Mouse (Mus musculus): ENCODE results near the gene AC124502.3. TPM values are rescaled to one million over a fixed set of nuclear protein-coding genes. Genes with fewer than 3 reads are reported as not detected.

Gene AC124502.3
- polyA plus RNA-seq, 1 experiment from 2014 or later = 2.2 TPM

DNA sequence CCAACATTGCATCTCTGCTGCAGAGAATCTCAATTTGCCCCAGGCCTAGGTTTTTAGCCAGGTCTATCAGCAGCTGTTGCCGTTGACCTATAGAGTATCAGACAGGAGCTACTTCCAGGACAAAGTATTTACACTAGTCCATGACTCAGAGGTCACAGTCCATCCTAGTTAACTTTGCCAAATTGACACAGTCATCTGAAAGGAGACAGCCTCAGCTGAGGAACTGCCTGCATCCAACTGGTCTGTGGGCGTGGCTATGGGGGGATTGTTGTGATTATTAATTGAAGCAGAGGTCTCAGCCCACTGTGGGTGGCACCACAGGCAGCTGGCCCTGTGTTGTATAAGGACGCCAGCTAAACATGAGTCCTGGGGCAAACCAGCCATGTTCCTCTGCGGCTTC, 33.8 kb upstream of the AC124502.3 start:
- no peak for ATAC-seq (ENCODE audit: insufficient read depth, low FRiP score, low read depth)
- Histone ChIP-seq H3K9me3 (no peaks in the 10 kb centered on the region), H3K27me3 (replicated peaks) (0 out of 2 replicates have a peak, but pooled peaks cover 6% of the 10 kb centered on the region), H3K27ac (no peak overlapping the region), H3K9ac (no peak overlapping the region), H3K4me3 (replicated peaks) (no peak overlapping the region), H3K4me1 (peaks cover 6% of the 10 kb centered on the region), H3K4me2 (no peak overlapping the region), H3K36me3 (no peaks in the 10 kb centered on the region)
- whole genome bisulfite sequencing = 56% methylated on average over 4 of the region's 4 CpGs

DNA sequence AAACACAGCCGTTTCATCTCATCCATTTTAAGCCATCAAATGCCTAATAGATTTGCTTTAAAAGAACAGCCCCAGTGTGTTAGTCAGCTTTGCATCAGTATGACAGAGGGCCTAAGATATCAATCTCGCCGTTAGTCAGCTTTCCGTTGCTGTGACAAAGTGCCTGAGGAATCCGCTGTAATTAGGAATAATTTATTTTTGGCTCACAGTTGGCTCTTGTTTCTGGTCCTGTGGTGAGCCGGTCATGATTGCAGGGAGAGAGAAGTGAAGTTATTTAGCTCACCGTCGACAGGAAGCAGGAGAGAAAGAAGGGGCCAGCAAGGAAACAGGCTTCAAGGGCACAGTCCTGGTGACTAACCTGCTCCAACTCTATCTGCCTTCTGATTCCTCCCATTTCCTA, 25.6 kb upstream of the AC124502.3 start:
- no peak overlapping the region for H3K4me3 ChIP-seq (replicated peaks)
- no peaks in the 10 kb centered on the region for H3K9me3 ChIP-seq
- H3K9ac ChIP-seq = no peak overlapping the region
- H3K4me1 ChIP-seq = no peaks in the 10 kb centered on the region
- H3K4me2 ChIP-seq = no peak overlapping the region
- H3K27me3 ChIP-seq (replicated peaks) = no peaks in the 10 kb centered on the region
- no peak overlapping the region for H3K27ac ChIP-seq
- no peak for ATAC-seq (ENCODE audit: insufficient read depth, low FRiP score, low read depth)
- WGBS = 54% methylated on average over 8 of the region's 8 CpGs
- H3K36me3 ChIP-seq = no peaks in the 10 kb centered on the region

DNA sequence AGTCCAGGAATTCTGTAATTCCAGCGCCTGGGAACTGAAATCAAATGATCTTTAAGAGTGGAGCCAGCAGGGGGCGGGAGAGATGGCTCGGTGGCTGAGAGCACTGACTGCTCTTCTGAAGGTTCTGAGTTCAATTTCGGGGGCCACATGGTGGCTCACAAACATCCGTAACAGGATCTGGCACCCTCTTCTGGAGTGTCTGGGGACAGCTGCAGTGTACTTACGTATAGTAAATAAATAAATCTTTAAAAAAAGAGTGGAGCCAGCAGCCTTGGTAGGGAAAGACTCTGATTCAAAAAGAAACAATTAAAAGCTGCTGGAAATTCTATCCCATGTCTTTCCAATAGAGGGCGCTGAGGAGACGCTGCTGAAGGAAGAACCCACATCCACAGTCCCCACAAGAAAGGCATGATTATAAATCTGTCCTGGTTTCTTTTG, 23.7 kb upstream of the AC124502.3 start:
- WGBS = 18% methylated on average over 8 of the region's 8 CpGs
- Histone ChIP-seq H3K4me2 (no peak overlapping the region), H3K27ac (no peak overlapping the region)

DNA sequence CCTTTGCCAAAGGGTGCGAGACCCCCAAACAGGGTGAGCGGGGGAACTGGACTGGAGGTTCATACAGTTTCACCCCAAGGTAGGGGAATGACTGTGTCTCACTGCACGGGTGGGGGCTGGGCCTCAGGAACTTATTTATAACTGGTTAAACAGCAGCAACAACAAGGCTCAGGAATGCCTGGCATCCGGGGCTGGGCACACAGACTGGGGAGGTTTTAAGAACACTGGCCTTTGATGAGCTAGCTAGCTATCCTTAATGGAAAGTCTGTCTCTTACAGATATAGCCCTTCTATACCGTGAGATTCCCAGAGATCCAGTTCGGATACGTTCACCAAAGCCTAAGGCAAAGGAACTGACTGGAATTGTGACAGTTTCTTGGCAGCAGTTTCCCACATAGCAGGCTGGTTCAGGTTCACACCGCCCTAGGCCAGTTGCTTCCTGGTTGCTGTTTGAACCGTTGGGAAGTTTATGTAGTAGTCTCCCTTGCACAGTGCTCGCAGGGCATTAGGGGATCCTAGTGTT, 22.4 kb upstream of the AC124502.3 start:
- 31% methylated on average over 10 of the region's 10 CpGs for WGBS
- no peak; the same call in 1 of the 2 replicates for ATAC-seq (ENCODE audit: insufficient read depth, low FRiP score, low read depth)
- Histone ChIP-seq H3K4me3 (replicated peaks) (no peak overlapping the region), H3K4me2 (peak overlapping the region; percentile 14; the same call in 1 of the 2 replicates), H3K4me1 (no peaks in the 10 kb centered on the region), H3K27ac (no peak overlapping the region), H3K27me3 (replicated peaks) (no peaks in the 10 kb centered on the region), H3K36me3 (no peaks in the 10 kb centered on the region), H3K9me3 (no peaks in the 10 kb centered on the region), H3K9ac (no peak overlapping the region)

More for the DNA sequence above, 23.7 kb upstream of the AC124502.3 start:
- H3K4me3 ChIP-seq (replicated peaks) = no peak overlapping the region
- H3K27me3 ChIP-seq (replicated peaks) = no peaks in the 10 kb centered on the region
- no peak overlapping the region for H3K9ac ChIP-seq
- no peaks in the 10 kb centered on the region for H3K36me3 ChIP-seq
- ATAC-seq (ENCODE audit: insufficient read depth, low FRiP score, low read depth) = no peak
- no peaks in the 10 kb centered on the region for H3K9me3 ChIP-seq
- H3K4me1 ChIP-seq = no peaks in the 10 kb centered on the region

DNA sequence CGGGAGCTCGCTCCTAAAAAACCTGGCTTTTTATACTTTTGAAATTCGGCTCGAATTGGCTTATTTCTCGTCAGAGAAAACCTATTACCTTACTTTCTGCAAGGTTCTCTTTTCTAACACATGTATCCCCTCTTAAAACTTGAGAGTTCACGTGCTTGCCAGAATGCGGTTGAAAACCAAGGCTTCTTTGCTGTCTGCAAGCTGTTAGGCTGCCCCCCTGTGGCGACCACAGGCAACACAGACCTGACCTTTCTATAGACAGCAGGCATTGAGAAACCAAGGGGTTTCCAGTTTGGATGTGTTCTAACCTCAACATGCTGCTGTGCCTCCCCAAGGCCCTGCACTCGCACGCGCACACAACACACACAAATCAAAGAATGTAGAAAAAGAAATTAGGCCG, 21.9 kb upstream of the AC124502.3 start:
- Histone ChIP-seq H3K4me1 (no peaks in the 10 kb centered on the region), H3K9ac (no peak overlapping the region)

DNA sequence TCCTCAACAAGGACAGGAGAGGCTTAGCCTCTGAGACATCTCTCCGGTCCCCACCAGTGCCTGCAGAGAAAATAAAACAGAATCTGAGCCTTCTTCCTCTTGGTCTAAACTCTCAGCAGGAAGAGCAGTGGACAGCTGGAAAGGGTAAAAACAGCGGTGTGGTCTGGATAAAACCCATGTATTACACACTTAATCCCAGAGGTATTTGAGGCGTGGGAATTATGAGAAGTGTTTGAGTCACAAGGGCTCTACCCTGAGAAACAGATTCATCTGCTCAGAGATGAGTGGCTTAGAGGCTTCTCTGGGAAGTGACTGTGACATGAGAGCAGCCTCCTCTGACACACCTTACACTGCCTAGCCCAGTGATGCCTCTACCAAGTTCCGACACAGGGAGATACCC, 21.1 kb upstream of the AC124502.3 start:
- Histone ChIP-seq H3K9ac (no peak overlapping the region), H3K27me3 (replicated peaks) (no peaks in the 10 kb centered on the region), H3K36me3 (no peaks in the 10 kb centered on the region), H3K27ac (no peak overlapping the region), H3K4me2 (no peak overlapping the region), H3K4me1 (no peaks in the 10 kb centered on the region), H3K4me3 (replicated peaks) (no peak overlapping the region), H3K9me3 (no peaks in the 10 kb centered on the region)
- WGBS = 69% methylated on average over 4 of the region's 4 CpGs
- ATAC-seq (ENCODE audit: insufficient read depth, low FRiP score, low read depth) = no peak

More for the DNA sequence above, 21.9 kb upstream of the AC124502.3 start:
- Histone ChIP-seq H3K27ac (no peak overlapping the region), H3K36me3 (no peaks in the 10 kb centered on the region), H3K4me2 (peak overlapping the region; percentile 14; the same call in 1 of the 2 replicates), H3K9me3 (no peaks in the 10 kb centered on the region), H3K4me3 (replicated peaks) (no peak overlapping the region), H3K27me3 (replicated peaks) (no peaks in the 10 kb centered on the region)
- WGBS = 24% methylated on average over 12 of the region's 12 CpGs
- 0 out of 2 replicates have a peak, but pooled peaks have one; percentile 35 for ATAC-seq (ENCODE audit: insufficient read depth, low FRiP score, low read depth)

DNA sequence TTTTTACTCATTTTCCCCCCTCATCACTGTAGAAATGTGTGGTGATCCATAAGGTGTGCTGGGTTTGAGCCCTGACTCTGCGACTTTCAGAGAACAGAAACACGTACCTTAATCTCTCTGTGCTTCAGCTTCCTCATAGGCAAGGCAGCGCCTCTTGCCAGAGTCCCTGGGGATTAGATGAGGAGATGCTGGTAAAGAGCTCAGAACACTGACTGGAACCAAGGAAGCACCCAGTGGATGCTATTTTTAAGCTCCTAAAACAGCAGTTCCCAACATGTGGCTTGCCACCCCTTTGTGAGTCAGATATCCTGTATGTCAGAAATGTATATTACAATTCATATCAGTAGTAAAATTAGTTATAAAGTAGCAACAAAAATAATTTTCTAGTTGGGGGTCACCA, 20.5 kb upstream of the AC124502.3 start:
- ATAC-seq (ENCODE audit: insufficient read depth, low FRiP score, low read depth) = no peak
- Histone ChIP-seq H3K4me1 (no peaks in the 10 kb centered on the region), H3K27ac (no peak overlapping the region), H3K4me3 (replicated peaks) (no peak overlapping the region), H3K9me3 (no peaks in the 10 kb centered on the region), H3K27me3 (replicated peaks) (no peaks in the 10 kb centered on the region), H3K9ac (no peak overlapping the region), H3K36me3 (no peaks in the 10 kb centered on the region), H3K4me2 (no peak overlapping the region)
- WGBS = 75% methylated on average over 3 of the region's 3 CpGs

DNA sequence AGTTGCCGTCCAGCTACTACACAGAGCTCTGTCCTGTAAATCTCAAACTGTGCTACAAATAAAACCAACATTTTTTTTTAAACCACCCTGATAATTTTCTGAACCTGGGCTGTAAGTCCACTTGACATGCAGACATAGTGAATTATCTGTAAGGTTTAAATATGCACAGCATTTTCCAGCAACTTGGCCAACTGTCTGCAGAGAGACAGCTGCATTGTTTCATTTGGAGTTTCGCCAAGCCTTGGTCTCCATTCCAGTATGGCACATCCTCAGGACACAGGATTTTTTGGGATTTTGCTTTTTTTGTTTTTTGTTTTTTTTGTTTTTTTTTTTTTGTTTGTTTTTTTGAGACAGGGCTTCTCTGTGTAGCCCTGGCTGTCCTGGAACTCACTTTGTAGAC, 17.3 kb upstream of the AC124502.3 start:
- no peak overlapping the region for H3K9ac ChIP-seq
- H3K4me1 ChIP-seq = peaks cover 8% of the 10 kb centered on the region; the same call in 1 of the 2 replicates
- H3K4me3 ChIP-seq (replicated peaks) = no peak overlapping the region
- no peaks in the 10 kb centered on the region for H3K36me3 ChIP-seq
- H3K27me3 ChIP-seq (replicated peaks) = no peaks in the 10 kb centered on the region
- no peak overlapping the region for H3K4me2 ChIP-seq
- no peak for ATAC-seq (ENCODE audit: insufficient read depth, low FRiP score, low read depth)
- H3K27ac ChIP-seq = no peak overlapping the region
- no peaks in the 10 kb centered on the region for H3K9me3 ChIP-seq
- 78% methylated on average over 2 of the region's 2 CpGs for WGBS

DNA sequence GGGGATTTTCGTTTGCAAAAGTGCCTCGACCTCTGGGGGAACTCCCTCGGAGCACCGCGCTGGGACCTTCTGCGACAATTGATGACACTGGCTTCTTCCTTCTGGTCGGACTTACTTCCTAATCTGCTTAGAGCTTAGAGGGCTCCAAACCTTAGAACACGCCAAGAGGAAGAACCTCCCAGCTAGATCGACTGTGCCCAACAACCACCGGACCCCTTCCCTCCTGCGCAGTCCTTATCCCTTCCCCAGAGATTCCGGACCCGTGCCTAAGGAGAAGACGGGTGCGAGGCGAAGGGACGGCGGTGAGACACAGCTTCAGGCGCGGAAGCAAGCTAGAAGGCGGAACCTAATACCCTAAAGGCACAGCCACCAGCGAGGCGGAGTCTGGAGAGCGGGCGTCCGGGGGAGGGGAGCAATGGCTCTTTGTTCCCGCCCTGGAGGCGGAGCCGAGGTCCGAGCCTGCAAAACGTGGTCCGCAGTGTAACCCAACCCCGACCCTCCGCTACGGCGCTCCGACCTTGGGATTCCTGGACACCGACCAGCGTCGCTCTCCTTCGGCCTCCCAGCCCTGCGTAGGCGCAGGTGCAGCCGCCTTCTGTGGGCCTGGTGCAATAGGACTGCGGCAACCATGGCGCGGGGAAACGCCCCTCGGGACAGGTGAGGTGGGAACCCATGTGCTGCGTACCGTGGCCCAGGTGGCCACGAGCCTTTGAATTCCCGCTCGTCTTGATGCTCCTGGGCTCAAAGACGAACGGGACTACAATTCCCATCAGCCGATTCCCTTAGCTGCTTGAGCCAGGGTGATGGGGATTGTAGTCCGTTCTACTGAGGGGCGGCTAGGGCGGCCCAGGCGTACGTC, 14.8 kb upstream of the AC124502.3 start, which contains the start of gene Slc29a2:
Gene Slc29a2, plus strand, starts transcription at position 240 of the 859 bp plus-strand sequence.
- H3K36me3 ChIP-seq = no peaks in the 10 kb centered on the region; the same call in 1 of the 2 replicates
- under 1% methylated on average over 59 of the region's 62 CpGs for WGBS
- H3K27ac ChIP-seq = peak within 1 kb of the TSS; percentile 74

DNA sequence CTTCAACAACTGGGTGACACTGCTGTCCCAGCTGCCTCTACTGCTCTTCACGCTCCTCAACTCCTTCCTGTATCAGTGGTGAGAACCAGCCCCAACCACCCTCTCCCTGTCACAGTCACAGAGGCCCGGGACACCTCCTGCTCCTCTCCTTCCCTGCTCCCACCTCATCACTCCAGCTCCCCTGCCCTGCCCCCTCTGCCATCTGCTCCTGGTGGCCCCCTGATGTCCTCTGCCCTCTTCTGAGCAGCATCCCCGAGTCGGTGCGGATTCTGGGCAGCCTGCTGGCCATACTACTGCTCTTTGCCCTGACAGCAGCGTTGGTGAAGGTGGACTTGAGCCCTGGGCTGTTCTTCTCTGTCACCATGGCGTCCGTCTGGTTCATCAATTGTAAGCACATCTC, 12.6 kb upstream of the AC124502.3 start:
- Histone ChIP-seq H3K9me3 (no peaks in the 10 kb centered on the region), H3K4me2 (no peak overlapping the region), H3K36me3 (no peaks in the 10 kb centered on the region; the same call in 1 of the 2 replicates), H3K4me3 (replicated peaks) (no peak overlapping the region), H3K27ac (no peak overlapping the region), H3K27me3 (replicated peaks) (no peaks in the 10 kb centered on the region), H3K9ac (no peak overlapping the region), H3K4me1 (peaks cover 8% of the 10 kb centered on the region; the same call in 1 of the 2 replicates)
- no peak for ATAC-seq (ENCODE audit: insufficient read depth, low FRiP score, low read depth)
- 89% methylated on average over 8 of the region's 8 CpGs for WGBS

More for the DNA sequence above, 14.8 kb upstream of the AC124502.3 start, which contains the start of gene Slc29a2:
- Histone ChIP-seq H3K4me1 (peaks cover 8% of the 10 kb centered on the region; the same call in 1 of the 2 replicates), H3K4me2 (peak within 1 kb of the TSS; percentile 95), H3K4me3 (replicated peaks) (peak within 1 kb of the TSS; percentile 72), H3K9ac (peak within 1 kb of the TSS; percentile 57), H3K9me3 (no peaks in the 10 kb centered on the region), H3K27me3 (replicated peaks) (no peaks in the 10 kb centered on the region)
- peak; percentile 96 for ATAC-seq (ENCODE audit: insufficient read depth, low FRiP score, low read depth)

DNA sequence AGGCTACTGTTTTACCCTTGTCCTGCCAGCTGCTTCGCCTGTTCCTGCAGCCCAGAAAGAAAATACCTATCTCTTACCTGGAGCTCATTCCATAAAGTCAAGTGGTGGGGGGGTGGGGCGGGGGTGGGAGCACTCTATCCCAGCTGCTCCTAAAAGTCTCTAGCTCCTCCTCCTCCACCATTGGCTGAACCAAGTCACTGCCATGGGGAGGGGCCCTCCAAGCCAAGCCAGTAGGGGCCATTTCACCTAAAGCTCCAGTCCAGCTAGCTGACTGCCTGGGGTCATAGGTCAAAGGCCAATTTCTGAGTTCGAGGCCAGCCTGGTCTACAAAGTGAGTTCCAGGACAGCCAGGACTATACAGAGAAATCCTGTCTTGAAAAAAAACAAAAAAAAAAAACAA, 6.0 kb upstream of the AC124502.3 start:
- Histone ChIP-seq H3K9me3 (no peaks in the 10 kb centered on the region), H3K27me3 (replicated peaks) (no peaks in the 10 kb centered on the region), H3K4me2 (no peak overlapping the region), H3K4me3 (replicated peaks) (no peak overlapping the region), H3K9ac (no peak overlapping the region), H3K4me1 (0 out of 2 replicates have a peak, but pooled peaks cover 2% of the 10 kb centered on the region), H3K27ac (no peak overlapping the region), H3K36me3 (no peaks in the 10 kb centered on the region; the same call in 1 of the 2 replicates)
- no peak for ATAC-seq (ENCODE audit: insufficient read depth, low FRiP score, low read depth)
- WGBS = 75% methylated on average over 3 of the region's 3 CpGs

DNA sequence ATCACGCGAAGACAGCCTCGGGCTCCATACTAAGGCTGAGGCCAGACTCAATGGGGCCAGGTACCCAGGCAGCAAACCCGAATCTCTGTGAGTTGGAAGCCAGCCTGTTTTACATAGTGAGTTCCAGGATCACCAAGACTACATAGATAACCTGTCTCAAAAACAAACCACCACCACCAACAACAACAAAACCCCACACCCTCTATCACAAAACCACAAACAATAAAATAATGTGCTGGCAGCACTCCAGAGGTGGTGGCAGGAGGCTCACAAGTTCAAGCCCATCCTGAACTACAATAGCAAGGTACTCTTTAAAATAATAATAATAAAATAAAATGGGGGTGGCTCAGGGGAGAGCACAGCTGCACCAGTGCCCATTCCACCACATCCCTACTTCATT, 2.1 kb upstream of the AC124502.3 start:
- no peak overlapping the region for H3K9ac ChIP-seq
- no peak overlapping the region for H3K27ac ChIP-seq
- peaks cover 21% of the 10 kb centered on the region for H3K4me1 ChIP-seq
- H3K4me3 ChIP-seq (replicated peaks) = no peak overlapping the region
- no peak for ATAC-seq (ENCODE audit: insufficient read depth, low FRiP score, low read depth)
- 82% methylated on average over 4 of the region's 4 CpGs for WGBS
- no peaks in the 10 kb centered on the region for H3K27me3 ChIP-seq (replicated peaks)
- H3K4me2 ChIP-seq = no peak overlapping the region
- H3K9me3 ChIP-seq = no peaks in the 10 kb centered on the region
- H3K36me3 ChIP-seq = no peaks in the 10 kb centered on the region

All from stomach, embryonic 15.5 days (tissue).